Mouse (Mus musculus) heart, postnatal 0 days (tissue): Measurements from ENCODE around the gene Mss51. TPM values are rescaled to one million over a fixed set of nuclear protein-coding genes. Genes with fewer than 3 reads are reported as not detected.

ENCODE experiments used
- ATAC-seq: fragments of 200-750 bp; cut with Nextera tagmentation; 2 replicates; pipeline ENCODE4 v1.8.0; 2017; ENCODE audit warnings: low read depth, moderate number of reproducible peaks, moderate library complexity; ENCODE audit not compliant: insufficient read depth
- DNase-seq: peaks from one replicate; pipeline ENCODE4 v3.0.0-alpha.2; 2016; ENCODE audit warnings: low spot score
- H3K27ac ChIP-seq: fragments of 300-500 bp; sonication (generic); 2 replicates; pipeline ENCODE4 v1.5.1; 2014; ENCODE audit warnings: low read depth, mild to moderate bottlenecking
- H3K27me3 ChIP-seq: fragments of 300-500 bp; sonication (generic); 2 replicates; pipeline ENCODE4 v1.6.1; 2014; ENCODE audit warnings: low read length, mixed read lengths; ENCODE audit not compliant: control insufficient read depth, insufficient read depth
- H3K36me3 ChIP-seq: fragments of 300-500 bp; sonication (generic); replicated peaks from 2 replicates; pipeline ENCODE4 v1.6.1; 2014; ENCODE audit warnings: low read length, mixed read lengths; ENCODE audit not compliant: control insufficient read depth, insufficient read depth
- H3K4me1 ChIP-seq: fragments of 300-500 bp; sonication (generic); 2 replicates; pipeline ENCODE4 v1.6.1; 2014; ENCODE audit warnings: antibody characterized with exemption; ENCODE audit not compliant: control insufficient read depth, insufficient read depth
- H3K4me2 ChIP-seq: fragments of 300-500 bp; sonication (generic); 2 replicates; pipeline ENCODE4 v1.6.1; 2014; ENCODE audit warnings: low read depth, mild to moderate bottlenecking, low read length, moderate library complexity
- H3K4me3 ChIP-seq: fragments of 300-500 bp; sonication (generic); 2 replicates; pipeline ENCODE4 v1.5.1; 2014; ENCODE audit warnings: low read depth, low read length
- H3K9ac ChIP-seq: fragments of 300-500 bp; sonication (generic); replicated peaks from 2 replicates; pipeline ENCODE4 v1.6.1; 2014; ENCODE audit warnings: low read depth, low read length, mixed read lengths
- H3K9me3 ChIP-seq: fragments of 300-500 bp; sonication (generic); replicated peaks from 2 replicates; pipeline ENCODE4 v1.6.1; 2016; ENCODE audit warnings: low read length; ENCODE audit not compliant: control insufficient read depth
- CTCF ChIP-seq: IDR thresholded peaks from 2 replicates; pipeline ENCODE4 v1.5.1; 2016; ENCODE audit warnings: antibody characterized with exemption, control low read depth, low read depth
- EP300 ChIP-seq: IDR thresholded peaks from 2 replicates; pipeline ENCODE4 v1.6.1; 2016; ENCODE audit warnings: antibody characterized with exemption, low read depth
- WGBS: fragments of 180-500 bp; shearing (Covaris S2); extraction: QIAGEN DNeasy Blood & Tissue Kit; methylation state at CpG from one replicate; pipeline ENCODE4 v1.1.7; 2014; 5-methylcytosine and 5-hydroxymethylcytosine counted together
- polyA plus RNA-seq: library from polyadenylated mRNA; unstranded; fragments of >200 nt; fragmentation: Nextera tagmentation; extraction: Ambion mirVana; gene quantifications from 2 replicates; pipeline ENCODE4 v1.2.1, GENCODE M21; 2015
- total RNA-seq: library from RNA; depleted of rRNA; stranded (reverse); fragments of >200 nt; gene quantifications from 2 replicates; pipeline ENCODE4 v1.2.3, GENCODE M21; 2014; ENCODE audit warnings: low replicate concordance; rRNA removed

Mss51 gene
- total RNA-seq (0.99 TPM in 1 of 2 replicates, not detected in the other), polyA plus RNA-seq (0.16 and 0.20 TPM in 2 replicates)

DNA sequence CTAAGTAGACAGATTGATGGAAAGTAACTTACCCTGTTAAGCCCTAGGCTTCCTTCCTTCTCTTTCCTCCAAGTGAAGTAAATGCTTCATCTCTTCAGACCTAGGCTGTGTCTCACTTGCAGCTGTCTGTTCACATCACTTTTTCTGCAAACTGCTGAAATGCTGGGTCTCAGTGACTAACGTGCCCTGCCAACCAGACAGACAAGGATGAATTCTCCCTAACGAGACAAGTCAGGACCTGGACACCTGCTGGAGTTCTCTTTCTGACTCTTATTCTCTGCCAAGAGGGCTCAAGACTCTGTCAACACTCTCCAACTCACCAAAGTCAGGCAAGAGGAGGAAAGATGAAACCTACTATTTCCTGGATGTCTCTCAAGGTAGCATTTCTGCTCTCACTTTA lies at the start of gene Mss51:
TSS of gene Mss51 (minus strand) at position 299 of the 400 bp plus-strand sequence.
- H3K9me3 ChIP-seq = no peaks in the 10 kb centered on the region
- ATAC-seq (no peak), DNase-seq (no peak)
- H3K4me3 ChIP-seq = no peak within 1 kb of the TSS
- no peak for TF ChIP-seq CTCF
- no peak for TF ChIP-seq EP300
- H3K27ac ChIP-seq = no peak within 1 kb of the TSS
- WGBS = 54% methylated on average over 2 of the region's 2 CpGs
- H3K4me1 ChIP-seq = no peaks in the 10 kb centered on the region
- no peaks in the 10 kb centered on the region for H3K27me3 ChIP-seq
- H3K36me3 ChIP-seq = peaks cover 52% of the 10 kb centered on the region
- no peak within 1 kb of the TSS for H3K9ac ChIP-seq
- no peak within 1 kb of the TSS for H3K4me2 ChIP-seq

DNA sequence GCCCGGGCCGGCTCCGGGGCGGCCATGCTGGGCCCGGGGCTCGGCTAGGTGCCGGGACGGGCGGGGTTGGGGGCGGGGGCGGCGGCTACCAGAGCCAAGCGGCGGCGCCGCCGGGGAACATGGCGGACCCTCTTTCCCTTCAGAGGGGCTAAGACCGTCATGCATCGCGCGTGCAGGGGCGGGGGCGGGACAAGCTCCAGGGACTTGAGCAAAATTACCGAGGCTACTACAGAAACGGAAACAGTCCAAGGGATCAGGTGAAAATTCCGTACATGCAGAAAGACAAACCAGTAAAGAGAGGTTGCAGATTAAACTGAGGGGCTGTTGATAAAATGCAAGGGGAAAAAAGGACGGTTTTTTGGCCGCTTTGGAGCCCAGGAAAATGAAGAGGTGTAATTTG lies 49.7 kb upstream of the Mss51 start, which contains the start of gene Ppp3cb:
TSS of gene Ppp3cb (minus strand) at position 159 of the 400 bp plus-strand sequence.
- H3K4me2 ChIP-seq = peak within 1 kb of the TSS; percentile 65
- no peaks in the 10 kb centered on the region for H3K9me3 ChIP-seq
- peak within 1 kb of the TSS; percentile 99 for H3K27ac ChIP-seq
- TF ChIP-seq EP300 (no peak), CTCF (no peak)
- 0% methylated on average over 25 of the region's 29 CpGs for WGBS
- H3K27me3 ChIP-seq = no peaks in the 10 kb centered on the region
- ATAC-seq = peak; percentile 88
- peaks cover 34% of the 10 kb centered on the region for H3K36me3 ChIP-seq
- peak within 1 kb of the TSS; percentile 95 for H3K9ac ChIP-seq
- H3K4me1 ChIP-seq = peaks cover 5% of the 10 kb centered on the region; the same call in 1 of the 2 replicates
- DNase-seq = peak; percentile 92
- H3K4me3 ChIP-seq = peak within 1 kb of the TSS; percentile 65

DNA sequence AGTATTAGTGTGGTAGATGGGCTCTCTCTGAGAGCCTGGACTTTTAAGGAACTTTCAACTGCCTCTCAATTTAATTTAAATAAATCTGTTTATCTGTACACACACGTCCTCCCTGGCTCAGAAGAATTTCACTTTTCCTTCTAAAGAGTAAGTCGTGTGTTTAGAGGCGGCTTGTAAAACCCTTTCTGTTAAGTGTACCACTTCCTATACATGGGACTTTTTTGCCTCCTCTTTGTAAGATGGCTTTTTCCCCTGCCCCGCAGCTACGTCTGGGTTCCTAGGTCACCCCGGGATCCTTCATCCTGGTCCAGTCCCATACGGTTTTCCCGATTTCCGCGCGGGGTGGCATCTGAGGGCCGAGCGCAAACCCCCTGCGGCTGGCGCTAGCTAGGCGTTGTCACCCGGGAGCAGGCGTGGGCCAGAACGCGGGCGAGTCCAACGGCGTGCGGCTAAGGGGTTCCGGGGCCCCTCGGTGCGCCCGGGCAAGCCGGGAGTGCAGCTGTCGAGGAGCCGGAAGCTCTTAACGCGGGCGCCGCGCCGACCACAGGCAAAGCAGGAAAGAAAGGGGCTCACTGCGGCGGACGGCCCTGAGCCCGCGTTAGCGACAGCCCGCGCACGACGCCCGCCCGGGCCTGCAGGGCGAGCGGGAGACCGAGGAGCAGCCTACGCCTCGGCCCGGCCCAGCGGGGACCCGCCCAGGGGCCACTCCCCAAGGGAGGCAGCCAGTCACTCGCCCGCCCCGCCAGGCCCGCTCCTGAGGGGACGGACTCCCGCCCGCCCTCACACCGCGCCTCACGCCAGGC lies 49.0 kb upstream of the Mss51 start:
- no peaks in the 10 kb centered on the region for H3K27me3 ChIP-seq
- H3K9ac ChIP-seq = peak overlapping the region; percentile 95
- H3K4me2 ChIP-seq = peak overlapping the region; percentile 65
- H3K4me1 ChIP-seq = peaks cover 5% of the 10 kb centered on the region; the same call in 1 of the 2 replicates
- H3K27ac ChIP-seq = peak overlapping the region; percentile 99
- under 1% methylated on average over 52 of the region's 67 CpGs for WGBS
- DNase-seq (peak; percentile 81), ATAC-seq (peak; percentile 97)
- H3K36me3 ChIP-seq = peaks cover 28% of the 10 kb centered on the region
- no peaks in the 10 kb centered on the region for H3K9me3 ChIP-seq
- 0 out of 2 replicates have a peak, but pooled peaks have one; percentile 42 for TF ChIP-seq EP300
- TF ChIP-seq CTCF = no peak
- peak overlapping the region; percentile 65 for H3K4me3 ChIP-seq

DNA sequence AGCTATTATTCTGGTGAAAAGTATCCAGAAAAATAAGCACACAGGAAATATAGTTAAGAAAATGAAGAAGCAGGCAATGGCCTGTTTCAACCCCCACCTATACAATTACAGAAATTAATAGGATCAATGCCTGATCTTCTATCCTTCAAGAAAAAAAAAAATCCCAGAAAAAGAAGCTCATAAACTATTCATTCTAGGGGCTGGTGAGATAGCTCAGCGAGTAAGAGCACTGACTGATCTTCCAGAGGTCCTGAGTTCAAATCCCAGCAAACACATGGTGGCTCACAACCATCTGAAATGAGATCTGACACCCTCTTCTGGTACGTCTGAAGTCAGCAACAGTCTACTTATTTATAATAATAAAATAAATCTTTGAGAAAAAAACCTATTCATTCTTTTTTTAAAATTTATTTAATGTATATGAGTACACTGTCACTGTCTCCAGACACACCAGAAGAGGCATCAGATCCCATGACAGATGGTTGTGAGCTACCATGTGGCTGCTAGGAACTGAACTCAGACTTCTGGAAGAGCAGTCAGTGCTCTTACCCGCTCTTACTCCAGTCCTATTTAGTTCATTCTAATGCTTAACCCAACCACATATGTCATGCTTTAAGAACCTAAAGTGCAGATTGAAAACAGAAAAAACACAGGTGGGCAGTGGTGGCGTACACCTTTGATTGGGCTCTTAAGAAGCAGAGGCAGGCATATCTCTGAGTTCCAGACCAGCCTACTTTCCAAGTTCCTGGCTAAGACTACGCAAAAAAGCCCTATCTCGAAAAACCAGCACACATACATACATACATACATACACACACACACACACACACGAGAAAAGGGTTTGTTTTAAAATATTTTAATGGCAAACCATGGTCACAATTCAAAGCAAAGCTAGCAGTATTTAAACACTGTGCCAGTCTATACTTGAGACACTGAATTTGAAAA lies 48.0 kb upstream of the Mss51 start:
- Histone ChIP-seq H3K36me3 (peaks cover 20% of the 10 kb centered on the region), H3K27me3 (no peaks in the 10 kb centered on the region), H3K27ac (no peak overlapping the region), H3K4me1 (peaks cover 5% of the 10 kb centered on the region; the same call in 1 of the 2 replicates), H3K9ac (no peak overlapping the region), H3K9me3 (no peaks in the 10 kb centered on the region), H3K4me3 (peak overlapping the region; percentile 65), H3K4me2 (peak overlapping the region; percentile 65)
- DNase-seq (no peak), ATAC-seq (no peak)
- 62% methylated on average over 7 of the region's 7 CpGs for WGBS
- TF ChIP-seq CTCF (no peak), EP300 (no peak)

DNA sequence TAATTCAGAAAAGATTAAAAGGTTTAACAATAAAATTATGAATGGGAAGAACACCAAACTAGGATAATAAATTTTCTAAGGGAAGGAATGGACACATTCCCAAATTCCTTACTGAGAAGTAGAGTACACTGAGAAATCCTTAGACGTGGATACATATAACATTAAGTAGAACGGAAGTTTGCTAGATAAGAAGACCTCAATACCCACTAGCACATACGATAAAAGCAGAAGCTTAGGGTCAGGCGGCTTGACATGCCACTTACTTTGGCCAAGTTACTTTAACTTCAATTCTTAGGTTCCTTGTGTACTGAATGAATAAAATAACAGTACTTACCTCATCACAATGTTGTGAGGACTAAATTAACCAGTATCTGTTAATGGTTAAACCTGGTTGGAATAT lies 32.9 kb upstream of the Mss51 start:
- H3K36me3 ChIP-seq = no peaks in the 10 kb centered on the region; the same call in 1 of the 2 replicates

More for the DNA sequence above, 32.9 kb upstream of the Mss51 start:
- no peak overlapping the region for H3K4me3 ChIP-seq
- H3K27me3 ChIP-seq = no peaks in the 10 kb centered on the region
- H3K27ac ChIP-seq = no peak overlapping the region
- no peaks in the 10 kb centered on the region for H3K9me3 ChIP-seq
- DNase-seq (no peak), ATAC-seq (no peak)
- 81% methylated on average over 4 of the region's 4 CpGs for WGBS
- H3K9ac ChIP-seq = no peak overlapping the region
- no peak overlapping the region for H3K4me2 ChIP-seq
- TF ChIP-seq EP300 (no peak), CTCF (no peak)
- H3K4me1 ChIP-seq = no peaks in the 10 kb centered on the region
